Mouse (Mus musculus) testis, postnatal 10 days (tissue): ENCODE results near the gene Rnf128.
"Not testable (repeated sequence)": the region's sequence is repeated elsewhere in the genome, so short reads cannot be mapped to it uniquely, and the experiment has no call there.

ENCODE experiments used
- DNase-seq: peaks from one replicate; pipeline ENCODE4 v3.0.0; 2021; ENCODE audit warnings: low spot score

Rnf128 gene

GRCm38 (mm10) chrX:139562925-139563461 lies at the start of gene Rnf128:
Rnf128 (plus strand) TSS chrX:139563316.
- no peak for DNase-seq

GRCm38 (mm10) chrX:139516156-139516555 lies 47.0 kb upstream of the Rnf128 start:
- no peak for DNase-seq

- DNase-seq = no peak
Measured at GRCm38 (mm10) chrX:139519251-139519650, 43.9 kb upstream of the Rnf128 start.

GRCm38 (mm10) chrX:139524303-139525091 lies 38.6 kb upstream of the Rnf128 start:
- DNase-seq = no peak

GRCm38 (mm10) chrX:139525724-139526123 lies 37.4 kb upstream of the Rnf128 start:
- no peak for DNase-seq

- no peak for DNase-seq
Measured at GRCm38 (mm10) chrX:139526984-139527383, 36.1 kb upstream of the Rnf128 start.

- no peak for DNase-seq
Measured at GRCm38 (mm10) chrX:139529678-139530077, 33.4 kb upstream of the Rnf128 start.

GRCm38 (mm10) chrX:139532293-139532692 lies 30.8 kb upstream of the Rnf128 start:
- no peak for DNase-seq

- DNase-seq = no peak
Measured at GRCm38 (mm10) chrX:139537641-139538397, 25.3 kb upstream of the Rnf128 start.

- DNase-seq = no peak
Measured at GRCm38 (mm10) chrX:139543726-139544125, 19.4 kb upstream of the Rnf128 start.

GRCm38 (mm10) chrX:139550456-139550855 lies 12.7 kb upstream of the Rnf128 start:
- no peak for DNase-seq

GRCm38 (mm10) chrX:139552090-139552489 lies 11.0 kb upstream of the Rnf128 start:
- DNase-seq = no peak

GRCm38 (mm10) chrX:139562255-139562924 lies 726 bp upstream of the Rnf128 start:
- DNase-seq = no peak

- no peak for DNase-seq
Measured at GRCm38 (mm10) chrX:139570054-139570453, 6.9 kb downstream of the Rnf128 start.

GRCm38 (mm10) chrX:139578649-139579278 lies 15.6 kb downstream of the Rnf128 start:
- DNase-seq = no peak

- no peak for DNase-seq
Measured at GRCm38 (mm10) chrX:139583616-139584015, 20.5 kb downstream of the Rnf128 start.

- DNase-seq = not testable (repeated sequence)
Measured at GRCm38 (mm10) chrX:139586676-139587075, 23.6 kb downstream of the Rnf128 start.

GRCm38 (mm10) chrX:139596404-139596803 lies 33.3 kb downstream of the Rnf128 start:
- no peak for DNase-seq

- peak; percentile 80 for DNase-seq
Measured at GRCm38 (mm10) chrX:139610033-139610764, 47.1 kb downstream of the Rnf128 start.

- peak; percentile 48 for DNase-seq
Measured at GRCm38 (mm10) chrX:139610765-139611300, 47.7 kb downstream of the Rnf128 start.

GRCm38 (mm10) chrX:139614761-139615160 lies 51.6 kb downstream of the Rnf128 start:
- no peak for DNase-seq
